ENCODE assay signal across 8 mouse cellular contexts in the genomic region with DNA sequence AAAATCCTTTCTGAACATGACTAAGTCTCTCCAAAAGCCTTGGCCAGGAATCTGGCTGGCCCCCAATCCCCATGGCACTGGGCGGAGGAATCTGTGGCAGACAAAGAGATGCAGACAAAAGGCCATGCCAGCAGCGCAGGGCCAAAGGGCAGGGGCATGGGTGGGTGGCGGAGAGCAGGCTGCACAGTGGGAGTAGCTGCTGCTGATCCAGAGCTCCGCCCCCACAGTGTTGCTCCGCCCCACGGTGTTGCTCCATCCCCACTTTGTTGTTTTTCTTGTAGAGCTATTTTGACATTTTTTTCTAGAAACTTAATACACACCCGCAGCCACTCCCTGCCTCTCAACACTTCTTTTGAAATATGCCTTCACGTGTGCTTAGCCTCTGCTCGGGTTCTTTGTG. TPM values are rescaled to one million over a fixed set of nuclear protein-coding genes. Genes with fewer than 3 reads are reported as not detected.
A peak's percentile ranks its signal among the peaks of the same experiment; 100 is the strongest.
DNase-seq lines count a peak whose midpoint lies in the region; ATAC-seq and TF ChIP-seq lines count a peak whose summit lies in the region.

No protein-coding gene starts in this region.

- H3K79me2 ChIP-seq in liver, adult 2 months (ENCODE audit: control insufficient read depth, insufficient read depth, low read length): peaks cover 5% of the 10 kb centered on the region; the same call in 1 of the 2 replicates

- peaks cover 2% of the 10 kb centered on the region; the same call in 1 of the 2 replicates for H3K36me3 ChIP-seq in liver, adult 2 months (ENCODE audit: control insufficient read depth, insufficient read depth, low read length)
- no peaks in the 10 kb centered on the region for H3K36me3 ChIP-seq in kidney, postnatal 0 days (ENCODE audit: insufficient read depth, low read length)
- no peaks in the 10 kb centered on the region for H3K36me3 ChIP-seq in midbrain, embryonic 12.5 days

- no peak overlapping the region for H3K4me3 ChIP-seq in liver, adult 2 months (ENCODE audit: insufficient read depth, low read depth, low read length)
- H3K4me3 ChIP-seq in kidney, postnatal 0 days (replicated peaks; ENCODE audit: low read depth, low read length): no peak overlapping the region
- no peak overlapping the region for H3K4me3 ChIP-seq in midbrain, embryonic 12.5 days

- peak; percentile 63; the same call in 1 of the 2 replicates for ATAC-seq in kidney, postnatal 0 days (replicated peaks; ENCODE audit: low FRiP score, low read depth)
- ATAC-seq in midbrain, embryonic 12.5 days (ENCODE audit: low FRiP score, low read depth): peak; percentile 86
- no peak for ATAC-seq in inflammation-experienced regulatory T-cells, adult 6 months

- 28% methylated on average over 9 of the region's 9 CpGs for WGBS in liver, adult 2 months
- WGBS in kidney, postnatal 0 days: 16% methylated on average over 9 of the region's 9 CpGs
- 5% methylated on average over 9 of the region's 9 CpGs for WGBS in midbrain, embryonic 12.5 days

- H3K9ac ChIP-seq in liver, adult 2 months (ENCODE audit: low read depth, low read length): no peak overlapping the region; the same call in 1 of the 2 replicates
- no peak overlapping the region for H3K9ac ChIP-seq in kidney, postnatal 0 days (ENCODE audit: low read depth, low read length)
- H3K9ac ChIP-seq in midbrain, embryonic 12.5 days (replicated peaks): no peak overlapping the region

- H3K9me3 ChIP-seq in kidney, postnatal 0 days (replicated peaks; ENCODE audit: low read length): no peaks in the 10 kb centered on the region
- peaks cover 3% of the 10 kb centered on the region; the same call in 1 of the 2 replicates for H3K9me3 ChIP-seq in midbrain, embryonic 12.5 days

- no peak for TF ChIP-seq POLR2A in liver, adult 2 months (IDR thresholded peaks at IDR 0.05; ENCODE audit: extremely low read depth, insufficient read depth, low read length)

- TF ChIP-seq CTCF in liver, adult 2 months (IDR thresholded peaks at IDR 0.05; ENCODE audit: low read depth, low read length): no peak
- TF ChIP-seq CTCF in kidney, postnatal 0 days (IDR thresholded peaks at IDR 0.05; ENCODE audit: low read depth): no peak

- H3K4me1 ChIP-seq in liver, adult 2 months (ENCODE audit: control insufficient read depth, insufficient read depth, low read length): 0 out of 2 replicates have a peak, but pooled peaks cover 8% of the 10 kb centered on the region
- 0 out of 2 replicates have a peak, but pooled peaks cover 6% of the 10 kb centered on the region for H3K4me1 ChIP-seq in kidney, postnatal 0 days (replicated peaks; ENCODE audit: insufficient read depth, low read length)
- H3K4me1 ChIP-seq in midbrain, embryonic 12.5 days: peaks cover 19% of the 10 kb centered on the region

- peak; percentile 84 for DNase-seq in liver, adult 2 months (ENCODE audit: extremely low read depth, low read depth, low spot score)
- no peak for DNase-seq in liver
- DNase-seq in embryo, embryonic 10.5 days (ENCODE audit: low spot score): peak; percentile 72
- DNase-seq in heart, adult 8-10 months (ENCODE audit: low spot score): peak; percentile 58
- peak; percentile 81 for DNase-seq in kidney, postnatal 0 days (ENCODE audit: low spot score)
- no peak for DNase-seq in spleen, postnatal 10 days (ENCODE audit: low spot score in 2 of 2)

- H3K27ac ChIP-seq in liver, adult 2 months (replicated peaks; ENCODE audit: insufficient read depth, low read depth, low read length): peak overlapping the region; percentile 70
- peak overlapping the region; percentile 21 for H3K27ac ChIP-seq in kidney, postnatal 0 days
- H3K27ac ChIP-seq in midbrain, embryonic 12.5 days (replicated peaks): peak overlapping the region; percentile 30; the same call in 1 of the 2 replicates

- no peaks in the 10 kb centered on the region for H3K27me3 ChIP-seq in liver, adult 2 months (ENCODE audit: control insufficient read depth, insufficient read depth, low read length)
- H3K27me3 ChIP-seq in kidney, postnatal 0 days (ENCODE audit: insufficient read depth, low read length): no peaks in the 10 kb centered on the region
- H3K27me3 ChIP-seq in midbrain, embryonic 12.5 days: no peaks in the 10 kb centered on the region

- peak overlapping the region; percentile 35 for H3K4me2 ChIP-seq in kidney, postnatal 0 days (ENCODE audit: low read length)
- 0 out of 2 replicates have a peak overlapping the region, but pooled peaks have one; percentile 10 for H3K4me2 ChIP-seq in midbrain, embryonic 12.5 days (replicated peaks)

RNA-seq across cellular contexts. Expression of a gene that starts 31.2 kb away (rescaled TPM):
- total RNA-seq in liver, adult 2 months (2014; rRNA removed): 3.8 and 4.8 TPM in 2 replicates
- 0.81 and 1.6 TPM in 2 replicates for polyA plus RNA-seq in liver, adult 2 months (2012; rRNA removed)
- total RNA-seq in heart, adult 8-10 months (2022): 10 to 100 TPM in 1 of 4 experiments, 1 to 10 TPM in 3; 7.2 to 10.5 (median 7.7) TPM
- 1.0 and 1.3 TPM in 2 replicates for polyA plus RNA-seq in kidney, postnatal 0 days (2015; fragmentation: Nextera tagmentation; extraction: Ambion mirVana)
- 0.14 and 0.18 TPM in 2 replicates for polyA plus RNA-seq in midbrain, embryonic 12.5 days (2016; fragmentation: Nextera tagmentation; extraction: Ambion mirVana)
- polyA plus RNA-seq in inflammation-experienced regulatory T-cells, adult 6 months (2017; shearing (Covaris generic)): 1 to 10 TPM; 2.2 to 5.4 (median 3.0) TPM

RNA-seq across cellular contexts. Expression of a gene that starts 54.1 kb away (rescaled TPM):
- total RNA-seq in liver, adult 2 months (2014; rRNA removed): 43.0 and 45.5 TPM in 2 replicates
- 144 and 157 TPM in 2 replicates for polyA plus RNA-seq in liver, adult 2 months (2012; rRNA removed)
- 100 to 1,000 TPM in 1 of 4 experiments, 10 to 100 TPM in 3; 74.2 to 104 (median 85.4) TPM for total RNA-seq in heart, adult 8-10 months (2022)
- polyA plus RNA-seq in kidney, postnatal 0 days (2015; fragmentation: Nextera tagmentation; extraction: Ambion mirVana): 222 and 225 TPM in 2 replicates
- 161 and 165 TPM in 2 replicates for polyA plus RNA-seq in midbrain, embryonic 12.5 days (2016; fragmentation: Nextera tagmentation; extraction: Ambion mirVana)
- 1 to 10 TPM; 4.0 to 6.9 (median 6.6) TPM for polyA plus RNA-seq in inflammation-experienced regulatory T-cells, adult 6 months (2017; shearing (Covaris generic))

Comparison
In these comparisons a context has a peak if more than half of its experiments do, and no peak if none do; other contexts are left out.
1. DNase-seq: peak in liver, adult 2 months (single experiment), embryo, embryonic 10.5 days (single experiment), heart, adult 8-10 months (single experiment) and kidney, postnatal 0 days (single experiment); none in liver (single experiment) and spleen, postnatal 10 days (0 of 2).
2. RNA of a gene that starts 54.1 kb away (polyA plus RNA-seq): 222 to 225 TPM in kidney, postnatal 0 days, 161 to 165 TPM in midbrain, embryonic 12.5 days and 144 to 157 TPM in liver, adult 2 months; 4.0 to 6.9 TPM in inflammation-experienced regulatory T-cells, adult 6 months; every median in the first group is over 10 times any median in the second.
3. Peak in every context shown above with its lines, with median percentiles within 50 percentile points of each other: H3K27ac ChIP-seq.